Mouse (Mus musculus): Measurements from ENCODE around the gene Nectin2.

The Nectin2 gene

DNA sequence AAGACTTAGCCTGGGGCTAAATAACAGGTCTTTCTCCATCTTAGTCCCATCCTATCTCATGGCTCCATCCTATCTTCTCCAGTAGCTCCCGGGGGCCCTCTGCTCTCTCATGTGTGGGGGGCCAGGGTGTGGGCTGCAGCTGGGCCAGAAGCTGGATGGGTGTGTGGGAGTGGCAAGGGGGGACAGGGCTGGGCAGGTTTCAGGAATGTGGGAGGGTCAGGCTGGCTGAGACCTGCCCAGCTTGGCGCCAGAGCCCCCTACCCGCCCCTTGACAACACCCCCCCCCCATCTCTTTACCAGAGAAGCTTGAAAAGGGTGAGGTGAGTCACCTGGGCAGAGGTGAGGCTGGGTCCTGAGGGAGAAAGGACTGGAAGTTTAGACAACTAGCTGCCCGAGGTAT, 18.7 kb upstream of the Nectin2 start:
- no peak for DNase-seq (ENCODE audit: low spot score)

- no peak for DNase-seq (ENCODE audit: low spot score)
These were observed 18.0 kb upstream of the Nectin2 start for GRCm38 (mm10) chr7:19768251-19768650.

GRCm38 (mm10) chr7:19764581-19764980, 14.3 kb upstream of the Nectin2 start:
- no peak for DNase-seq (ENCODE audit: low spot score)

GRCm38 (mm10) chr7:19763829-19764477, 13.7 kb upstream of the Nectin2 start:
- DNase-seq (ENCODE audit: low spot score), result no peak

DNA sequence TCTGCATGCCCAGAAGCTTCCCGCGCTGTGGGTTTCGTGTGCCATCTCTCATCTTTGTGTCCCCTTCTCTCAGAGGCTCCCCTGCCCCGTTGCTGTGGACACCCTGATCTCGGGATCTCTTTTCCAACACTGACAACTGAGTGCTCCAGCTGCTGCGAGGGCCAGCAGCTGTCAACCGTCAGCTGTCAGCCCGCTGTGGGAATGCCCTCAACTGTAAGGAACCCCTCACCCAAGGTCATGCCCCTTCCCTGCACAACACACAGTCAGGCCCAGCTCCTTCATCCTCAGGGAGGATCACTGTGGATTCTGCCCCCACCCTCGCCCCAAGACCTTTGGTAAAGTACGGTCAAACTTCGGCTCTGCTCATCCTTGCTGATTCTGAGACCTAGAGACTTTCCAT, 12.0 kb upstream of the Nectin2 start:
- DNase-seq (ENCODE audit: low spot score), result no peak

GRCm38 (mm10) chr7:19760021-19760420, 9.7 kb upstream of the Nectin2 start:
- DNase-seq (ENCODE audit: low spot score), result no peak

DNA sequence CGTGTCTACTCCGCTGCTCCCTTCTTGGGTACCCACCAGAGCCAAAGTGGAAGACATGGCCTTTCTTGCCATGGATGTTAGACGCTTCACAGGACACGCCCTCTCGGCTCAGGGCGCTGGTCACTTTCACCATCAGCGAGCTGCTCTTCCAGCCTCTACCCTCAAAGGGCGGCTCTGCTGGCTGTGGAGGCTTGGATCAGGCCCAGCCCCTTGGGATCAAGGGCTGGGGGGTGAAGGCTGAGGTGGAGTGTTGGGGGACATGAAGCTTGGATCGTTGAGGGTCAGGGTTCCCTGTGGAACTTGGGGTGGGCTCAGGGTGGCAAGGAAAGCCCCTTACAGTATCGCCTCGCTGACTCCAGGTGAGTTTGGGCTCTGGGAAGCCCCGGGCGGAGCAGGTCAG, 8.3 kb upstream of the Nectin2 start:
- no peak for DNase-seq (ENCODE audit: low spot score)

- peak; percentile 49 for DNase-seq (ENCODE audit: low spot score)
These were observed 5.8 kb upstream of the Nectin2 start for GRCm38 (mm10) chr7:19755851-19756786.

- DNase-seq (ENCODE audit: low spot score), result no peak
These were observed 4.7 kb upstream of the Nectin2 start for GRCm38 (mm10) chr7:19755008-19755407.

- DNase-seq (ENCODE audit: low spot score), result no peak
These were observed 3.8 kb upstream of the Nectin2 start for GRCm38 (mm10) chr7:19754065-19754464.

- no peak for DNase-seq (ENCODE audit: low spot score)
These were observed 3.3 kb upstream of the Nectin2 start for GRCm38 (mm10) chr7:19753587-19753986.

DNA sequence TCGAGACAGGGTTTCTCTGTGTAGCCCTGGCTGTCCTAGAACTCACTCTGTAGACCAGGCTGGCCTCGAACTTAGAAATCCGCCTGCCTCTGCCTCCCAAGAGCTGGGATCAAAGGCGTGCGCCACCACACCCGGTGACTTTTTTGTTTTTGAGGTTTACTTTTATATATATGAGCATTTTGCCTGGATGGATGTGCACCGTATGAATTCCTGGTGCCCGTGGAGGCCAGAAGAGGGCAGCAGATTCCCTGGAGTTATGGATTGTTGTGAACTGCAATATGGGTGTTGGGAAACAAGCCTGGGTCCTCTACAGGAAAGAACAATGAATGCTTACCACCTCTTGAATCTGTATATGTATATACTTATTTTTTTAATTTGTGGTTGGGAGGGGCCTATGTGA, 2.4 kb upstream of the Nectin2 start:
- DNase-seq (ENCODE audit: low spot score), result no peak

DNA sequence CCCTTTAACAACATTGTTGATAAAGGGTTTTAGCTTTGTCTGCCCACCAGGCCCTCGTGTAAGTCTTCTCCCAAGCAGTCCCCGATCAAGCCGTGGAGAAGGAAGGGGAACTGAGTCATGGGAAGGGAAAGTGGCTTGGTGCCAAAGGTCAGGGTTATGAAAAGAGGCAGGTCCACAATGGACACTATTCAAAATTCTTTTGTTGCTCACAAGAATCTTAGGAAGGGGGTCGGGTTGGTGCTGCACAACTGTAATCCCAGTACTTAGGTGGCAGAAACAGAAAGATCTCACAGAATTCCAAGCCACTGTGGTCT, 744 bp upstream of the Nectin2 start:
- no peak for DNase-seq (ENCODE audit: low spot score)

DNA sequence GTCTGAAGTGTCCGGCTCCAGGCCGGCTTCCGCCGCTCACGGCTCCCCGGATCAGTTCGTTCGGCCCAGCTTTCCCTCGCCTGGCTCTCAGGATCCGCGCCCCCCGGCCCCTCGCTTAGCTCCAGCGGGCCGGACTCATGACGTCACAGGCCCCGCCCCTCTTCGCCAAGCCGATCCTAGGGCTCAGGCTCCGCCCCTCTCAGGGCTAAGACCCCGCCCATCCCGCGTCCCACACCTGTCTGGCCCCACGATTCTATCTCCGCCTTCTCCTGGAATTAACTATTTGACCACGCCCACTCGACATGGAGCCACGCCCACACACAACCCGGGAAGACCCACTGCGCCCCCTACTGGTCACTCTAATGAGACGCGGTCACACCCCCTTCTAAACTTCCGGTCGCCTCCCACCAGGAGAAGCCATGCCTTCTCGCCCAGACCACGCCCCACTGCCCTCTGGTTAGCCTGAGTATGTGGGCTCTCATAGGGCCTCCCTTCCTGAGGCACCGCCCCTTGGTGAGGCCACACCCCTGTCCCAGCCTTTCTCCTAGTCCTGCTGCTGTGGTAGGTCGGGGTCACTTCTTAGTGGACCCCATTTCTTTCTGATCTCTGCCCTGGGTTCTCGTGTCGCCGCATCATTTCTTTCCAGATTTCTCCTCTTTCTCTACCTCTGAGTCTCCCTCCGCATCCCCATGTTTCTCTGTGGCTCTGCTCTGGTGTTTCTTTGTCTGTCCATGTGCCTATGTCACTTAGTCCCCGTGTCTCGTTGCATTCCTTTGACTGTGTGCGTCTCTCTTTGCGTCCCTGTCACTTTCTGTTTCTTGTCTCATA, 680 bp downstream of the Nectin2 start:
- DNase-seq (ENCODE audit: low spot score), result peak; percentile 97

DNA sequence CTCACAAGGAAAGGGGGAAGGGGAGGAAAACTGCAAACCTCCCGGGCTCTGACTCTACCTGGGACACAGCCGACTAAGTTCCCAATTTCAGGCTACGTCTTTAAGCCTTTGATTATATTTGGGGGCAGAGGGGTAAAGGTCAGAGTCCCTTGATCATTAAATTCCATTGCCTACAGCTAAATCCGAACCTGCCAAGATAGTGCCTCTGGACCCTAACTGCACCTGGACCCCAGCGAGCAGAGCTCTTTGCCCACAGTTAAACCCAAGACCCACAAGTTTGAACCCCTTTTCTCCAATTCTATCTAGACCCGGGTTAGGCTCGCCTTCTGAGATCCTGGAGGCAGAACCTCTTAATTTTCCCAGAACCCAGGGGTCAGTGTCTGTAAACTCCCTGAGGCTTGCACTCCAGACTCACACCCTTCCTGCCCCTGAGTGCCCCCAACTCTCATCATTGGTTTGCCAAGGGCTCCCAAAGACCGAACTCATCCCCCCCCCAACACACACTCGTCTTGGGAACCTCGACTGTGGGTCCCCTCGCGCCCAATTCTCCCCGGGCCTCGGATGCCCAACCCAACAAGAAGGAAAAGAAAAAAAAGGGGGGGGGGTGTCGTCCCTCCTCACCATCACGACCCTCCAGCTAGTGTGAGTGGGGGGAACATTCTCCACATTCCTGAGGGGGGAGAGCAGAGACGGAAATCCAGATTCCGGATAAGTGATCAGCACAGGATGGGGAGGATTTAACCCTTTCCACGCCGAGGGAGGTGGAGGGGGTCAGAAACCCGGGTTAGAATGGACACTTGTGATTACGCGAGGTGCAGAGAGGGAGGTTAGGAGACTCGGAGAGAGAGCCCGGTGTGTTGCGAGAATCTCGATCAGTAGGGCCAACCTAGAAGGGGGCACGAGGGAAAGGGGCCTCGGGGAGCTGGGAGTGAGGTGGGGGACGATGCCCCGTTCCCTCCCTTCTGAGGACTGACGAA, 1.8 kb downstream of the Nectin2 start:
- peak; percentile 53 for DNase-seq (ENCODE audit: low spot score)

- peak; percentile 49 for DNase-seq (ENCODE audit: low spot score)
These were observed 2.7 kb downstream of the Nectin2 start for GRCm38 (mm10) chr7:19747420-19748218.

GRCm38 (mm10) chr7:19746426-19747201, 3.7 kb downstream of the Nectin2 start:
- peak; percentile 82 for DNase-seq (ENCODE audit: low spot score)

- DNase-seq (ENCODE audit: low spot score), result peak; percentile 80
These were observed 4.3 kb downstream of the Nectin2 start for GRCm38 (mm10) chr7:19745971-19746370.

GRCm38 (mm10) chr7:19744590-19745385, 5.5 kb downstream of the Nectin2 start:
- peak; percentile 56 for DNase-seq (ENCODE audit: low spot score)
